Mouse (Mus musculus): ENCODE results near the gene Fbxo21. TPM values are rescaled to one million over a fixed set of nuclear protein-coding genes. Genes with fewer than 3 reads are reported as not detected.

The Fbxo21 gene
- total RNA-seq, 4 experiments from 2014 or later, result 11.5 to 13.2 (median 12.5) TPM

GRCm38 (mm10) chr5:118043761-118044160 lies 67.2 kb downstream of the Fbxo21 start:
- no peak for DNase-seq (ENCODE audit: low spot score in 2 of 2)

GRCm38 (mm10) chr5:118044907-118045306 lies 68.4 kb downstream of the Fbxo21 start:
- DNase-seq (ENCODE audit: low spot score in 2 of 2), result no peak

- no peak for DNase-seq (ENCODE audit: low spot score in 2 of 2)
Measured at GRCm38 (mm10) chr5:118045385-118045784, 68.9 kb downstream of the Fbxo21 start.

GRCm38 (mm10) chr5:118047091-118047757 lies 70.7 kb downstream of the Fbxo21 start:
- no peak for DNase-seq (ENCODE audit: low spot score in 2 of 2)

- DNase-seq (ENCODE audit: low spot score in 2 of 2), result no peak
Measured at GRCm38 (mm10) chr5:118048412-118048811, 71.9 kb downstream of the Fbxo21 start.

GRCm38 (mm10) chr5:118048928-118049327 lies 72.4 kb downstream of the Fbxo21 start:
- no peak for DNase-seq (ENCODE audit: low spot score in 2 of 2)

- no peak for DNase-seq (ENCODE audit: low spot score in 2 of 2)
Measured at GRCm38 (mm10) chr5:118050743-118051142, 74.2 kb downstream of the Fbxo21 start.

GRCm38 (mm10) chr5:118051981-118052662 lies 75.6 kb downstream of the Fbxo21 start:
- no peak for DNase-seq (ENCODE audit: low spot score in 2 of 2)

- no peak for DNase-seq (ENCODE audit: low spot score in 2 of 2)
Measured at GRCm38 (mm10) chr5:118053205-118053604, 76.7 kb downstream of the Fbxo21 start.

- no peak for DNase-seq (ENCODE audit: low spot score in 2 of 2)
Measured at GRCm38 (mm10) chr5:118057508-118058111, 81.1 kb downstream of the Fbxo21 start.

GRCm38 (mm10) chr5:118058858-118059257 lies 82.3 kb downstream of the Fbxo21 start:
- no peak for DNase-seq (ENCODE audit: low spot score in 2 of 2)

GRCm38 (mm10) chr5:118059646-118060045 lies 83.1 kb downstream of the Fbxo21 start:
- DNase-seq (ENCODE audit: low spot score in 2 of 2), result no peak

Other genes with a start within 250 kb of the Fbxo21 start
- gene Nos1, start 195.7 kb upstream of the Fbxo21 start, total RNA-seq (2022), result 10 to 100 TPM; 57.4 to 86.1 (median 70.1) TPM
- 1 to 10 TPM in 1 of 4 experiments, under 1 TPM in 2, not detected in 1; 0.41 to 1.3 (median 0.75) TPM for gene Tesc, start 51.0 kb downstream of the Fbxo21 start, total RNA-seq (2022)
- gene Fbxw8, start 178.7 kb downstream of the Fbxo21 start, total RNA-seq (2022), result 10 to 100 TPM; 17.7 to 23.7 (median 19.0) TPM
- gene Hrk, start 187.9 kb downstream of the Fbxo21 start, total RNA-seq (2022), result under 1 TPM in 3 of 4 experiments, not detected in 1; 0.05 to 0.16 (median 0.11) TPM